Mouse (Mus musculus): Measurements from ENCODE around the gene Iqcd.

The Iqcd gene

DNA sequence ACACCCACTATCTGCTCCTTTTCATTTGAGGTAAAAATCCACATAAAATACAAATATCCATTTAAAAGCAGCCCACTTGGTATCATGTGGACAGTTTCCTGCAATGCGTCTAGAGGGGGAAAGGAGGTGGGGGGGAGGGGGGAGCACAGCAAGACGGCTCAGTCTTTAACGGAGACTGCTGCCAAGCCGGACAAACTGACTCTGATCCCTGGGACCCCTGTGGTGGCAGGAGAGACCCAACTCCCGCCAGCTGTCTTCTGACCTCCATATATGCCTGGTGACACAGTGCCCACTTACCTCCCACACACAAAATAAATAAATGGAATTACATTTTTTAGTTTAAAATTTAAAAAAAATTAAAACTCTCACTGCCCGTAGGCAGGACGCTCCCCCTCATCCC lies 14.7 kb downstream of the Iqcd start:
- in situ Hi-C loops (cut with MboI, MseI) = no loop called here

GRCm38 (mm10) chr5:120604839-120605238 lies 16.0 kb downstream of the Iqcd start:
- in situ Hi-C loops (cut with MboI, MseI) = no loop called here

DNA sequence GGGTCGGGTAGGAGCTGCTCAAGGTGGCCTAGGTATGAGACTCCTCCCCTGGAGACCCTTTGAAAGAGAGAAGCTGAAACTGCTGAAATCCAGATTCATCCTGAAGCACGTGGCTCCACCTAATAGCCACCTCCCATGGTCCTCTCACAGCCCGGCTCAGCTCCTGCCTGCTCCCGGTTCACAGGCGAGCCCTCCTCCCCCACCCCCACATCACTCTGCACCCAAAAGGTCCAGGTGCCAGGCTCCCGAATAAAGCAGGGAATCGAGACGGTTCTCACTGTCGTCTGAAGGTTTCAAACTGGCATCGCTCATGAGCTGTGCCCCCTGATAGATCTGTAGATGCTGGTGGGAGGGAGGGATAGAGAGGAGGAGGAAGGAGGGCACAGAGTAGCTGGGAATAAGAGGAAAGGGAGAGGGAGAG lies 16.4 kb downstream of the Iqcd start:
- in situ Hi-C loops (cut with MboI, MseI) = no loop called here

GRCm38 (mm10) chr5:120605688-120606087 lies 16.9 kb downstream of the Iqcd start:
- in situ Hi-C loops (cut with MboI, MseI) = no loop called here

DNA sequence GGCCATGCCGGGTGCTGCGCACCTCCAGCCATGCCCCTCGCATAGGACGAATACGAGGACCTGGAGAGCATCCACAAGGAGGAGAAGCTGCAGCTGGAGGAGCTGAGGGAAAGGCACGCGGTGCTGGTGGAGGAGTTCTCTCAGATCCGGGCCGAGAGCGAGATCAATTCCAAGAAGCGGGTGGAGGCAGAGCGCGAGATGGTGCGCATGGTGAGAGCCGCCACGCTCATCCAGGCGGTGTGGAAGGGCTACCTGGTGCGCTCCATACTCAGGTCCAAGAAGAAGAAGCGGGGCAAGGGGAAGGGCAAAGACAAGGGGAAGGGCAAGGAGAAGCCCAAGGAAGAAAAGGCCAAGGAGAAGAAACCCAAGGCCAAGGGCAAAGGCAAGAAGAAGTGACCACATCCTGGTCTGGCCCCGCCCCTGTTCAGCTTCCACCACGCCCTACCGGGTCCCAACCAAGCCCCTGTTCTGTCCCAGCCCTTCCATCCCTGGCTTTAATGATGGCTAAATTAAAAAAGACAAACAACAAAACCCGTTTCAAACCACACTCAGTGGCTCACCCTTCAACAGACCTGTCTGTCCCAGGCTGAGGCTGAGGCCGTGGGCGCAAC lies 17.9 kb downstream of the Iqcd start:
- in situ Hi-C loops (cut with MboI, MseI) = no loop called here

- in situ Hi-C loops (cut with MboI, MseI) = no loop called here
Observed at GRCm38 (mm10) chr5:120607335-120607734, 18.5 kb downstream of the Iqcd start.

DNA sequence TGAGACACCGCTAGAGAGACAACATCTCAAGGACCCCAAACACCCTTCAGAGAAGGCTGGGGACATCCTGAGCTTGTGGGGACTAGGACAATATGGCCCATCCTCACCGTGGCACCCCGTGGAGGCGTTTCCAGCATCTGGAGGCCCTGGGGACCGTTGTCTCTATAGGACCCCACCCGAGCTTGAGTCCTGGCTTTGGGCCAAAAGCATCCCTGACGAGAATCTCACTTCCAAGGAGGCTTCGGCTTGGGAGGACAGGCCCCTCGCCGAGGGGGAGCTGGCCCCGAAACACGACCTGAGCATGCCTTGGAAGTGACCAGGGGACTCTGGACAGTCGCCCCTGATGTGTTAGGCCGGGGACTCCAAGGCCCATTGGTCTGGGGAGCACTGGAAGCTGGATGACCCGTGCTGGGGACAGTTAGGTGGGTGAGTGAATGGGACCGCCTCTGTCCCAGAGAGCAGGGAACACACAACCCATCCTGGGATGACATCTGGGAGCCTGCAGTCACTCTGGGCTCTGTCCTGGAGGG lies 20.5 kb downstream of the Iqcd start:
- in situ Hi-C loops (cut with MboI, MseI) = no loop called here

DNA sequence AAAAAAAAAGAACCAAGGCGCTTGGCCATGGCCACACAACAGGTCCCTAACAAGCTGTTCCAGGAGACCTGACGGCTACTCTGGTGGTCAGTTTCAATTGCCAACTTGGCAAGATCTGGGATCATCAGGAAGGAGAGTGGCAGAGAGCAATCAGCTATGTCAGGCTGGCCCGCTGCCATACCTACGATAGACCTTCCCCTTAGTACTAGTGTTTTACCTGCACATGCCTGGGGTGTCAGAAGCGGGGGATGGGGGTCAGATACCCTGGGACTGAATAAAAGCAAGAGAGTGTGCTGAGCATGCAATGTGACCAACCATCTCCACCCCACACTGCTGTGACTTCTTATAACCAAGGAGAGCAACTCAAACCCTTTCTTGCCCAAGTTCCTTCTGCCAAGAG lies 22.1 kb downstream of the Iqcd start:
- in situ Hi-C loops (cut with MboI, MseI) = no loop called here

- in situ Hi-C loops (cut with MboI, MseI) = no loop called here
Observed at GRCm38 (mm10) chr5:120611416-120611815, 22.6 kb downstream of the Iqcd start.

- in situ Hi-C loops (cut with MboI, MseI) = no loop called here
Observed at GRCm38 (mm10) chr5:120612442-120612821, 23.6 kb downstream of the Iqcd start, which contains the start of the genes Rita1 and Ddx54. TSS of gene Rita1 (minus strand) at chr5:120612589. TSS of gene Ddx54 (plus strand) at chr5:120612739.

GRCm38 (mm10) chr5:120612822-120613604 lies 24.2 kb downstream of the Iqcd start:
- in situ Hi-C loops (cut with MboI, MseI) = no loop called here

- in situ Hi-C loops (cut with MboI, MseI) = no loop called here
Observed at GRCm38 (mm10) chr5:120615903-120616302, 27.1 kb downstream of the Iqcd start.

- in situ Hi-C loops (cut with MboI, MseI) = no loop called here
Observed at GRCm38 (mm10) chr5:120618778-120619177, 30.0 kb downstream of the Iqcd start.

- in situ Hi-C loops (cut with MboI, MseI) = no loop called here
Observed at GRCm38 (mm10) chr5:120619201-120619600, 30.4 kb downstream of the Iqcd start.

- in situ Hi-C loops (cut with MboI, MseI) = loop anchor here (5.0 kb wide), 2 partner anchors 42 to 92 kb away; partner anchors contain the start of gene Dtx1
Observed at GRCm38 (mm10) chr5:120620375-120621077, 31.7 kb downstream of the Iqcd start.

DNA sequence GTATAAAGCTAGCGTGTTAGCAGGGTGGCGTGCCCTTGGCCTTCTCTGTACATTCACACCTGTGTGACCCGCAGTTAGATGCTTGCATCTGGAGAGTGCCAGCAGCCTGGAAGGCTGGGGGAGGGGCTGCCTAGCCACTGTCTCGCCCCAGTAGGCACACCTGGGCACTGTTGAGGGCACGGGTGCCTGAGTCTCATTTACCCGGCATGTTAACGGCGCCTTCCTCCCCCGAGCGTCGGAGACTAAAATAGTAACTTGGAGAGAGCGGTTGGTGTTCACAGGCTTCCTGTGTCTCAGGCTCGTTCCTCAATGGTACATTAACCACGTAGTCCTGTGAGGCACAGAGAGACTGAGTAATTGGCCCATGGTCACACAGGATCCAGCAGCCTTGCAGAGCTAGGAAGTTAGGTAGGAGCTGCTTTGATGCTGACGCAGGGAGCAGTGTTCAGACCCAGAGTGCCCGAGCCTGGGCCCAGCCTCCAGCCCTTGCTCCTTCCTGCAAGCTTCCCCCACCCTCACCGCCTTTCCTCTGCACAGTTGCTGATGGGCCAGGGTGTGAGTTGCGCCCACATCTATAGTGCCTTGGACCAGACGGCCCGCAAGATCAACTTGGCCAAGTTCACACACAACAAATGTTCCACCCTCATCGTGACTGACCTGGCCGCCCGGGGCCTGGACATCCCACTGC lies 32.4 kb downstream of the Iqcd start:
- in situ Hi-C loops (cut with MboI, MseI) = loop anchor here (5.0 kb wide), 2 partner anchors 41 to 91 kb away; partner anchors contain the start of gene Dtx1

DNA sequence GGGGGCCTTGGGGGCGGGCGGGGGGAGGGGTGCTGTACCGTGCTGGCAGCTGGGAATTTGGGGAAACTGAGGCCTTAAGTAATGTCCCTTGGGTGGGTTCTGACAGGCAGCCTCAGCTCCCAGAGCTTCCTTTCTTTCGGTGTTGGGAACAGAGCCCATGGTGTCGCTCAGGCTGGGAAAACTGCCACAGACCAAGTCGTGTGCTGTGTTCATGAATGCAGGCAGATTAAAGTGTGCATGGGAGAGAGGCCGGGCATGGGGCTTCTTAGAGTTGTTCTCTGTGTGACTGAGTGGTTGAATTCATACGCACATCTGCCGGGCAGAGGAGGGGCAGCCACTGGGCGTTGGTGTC lies 33.0 kb downstream of the Iqcd start:
- in situ Hi-C loops (cut with MboI, MseI) = loop anchor here (5.0 kb wide), 2 partner anchors 40 to 90 kb away; partner anchors contain the start of gene Dtx1

GRCm38 (mm10) chr5:120622198-120622851 lies 33.5 kb downstream of the Iqcd start:
- in situ Hi-C loops (cut with MboI, MseI) = loop anchor here (5.0 kb wide), 2 partner anchors 40 to 90 kb away; partner anchors contain the start of gene Dtx1

DNA sequence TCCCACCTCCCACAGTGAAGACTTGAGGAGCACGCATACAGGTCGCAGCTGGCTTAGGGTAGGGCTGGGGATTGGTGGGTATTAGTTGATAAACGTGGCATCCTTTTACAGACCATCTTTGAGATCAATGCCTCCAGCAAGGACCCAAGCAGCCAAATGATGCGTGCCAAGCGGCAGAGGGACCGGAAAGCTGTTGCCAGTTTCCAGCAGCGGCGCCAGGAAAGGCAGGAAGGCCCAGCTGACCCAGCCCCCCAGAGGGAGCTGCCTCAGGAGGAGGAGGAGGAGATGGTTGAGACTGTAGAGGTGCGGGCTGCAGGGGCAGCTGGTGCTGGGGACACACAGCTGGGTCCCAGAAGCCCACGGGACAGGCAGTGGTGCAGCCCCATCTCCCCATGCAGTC lies 35.6 kb downstream of the Iqcd start:
- in situ Hi-C loops (cut with MboI, MseI) = loop anchor here (5.0 kb wide), 2 partner anchors 38 to 88 kb away; partner anchors contain the start of gene Dtx1

DNA sequence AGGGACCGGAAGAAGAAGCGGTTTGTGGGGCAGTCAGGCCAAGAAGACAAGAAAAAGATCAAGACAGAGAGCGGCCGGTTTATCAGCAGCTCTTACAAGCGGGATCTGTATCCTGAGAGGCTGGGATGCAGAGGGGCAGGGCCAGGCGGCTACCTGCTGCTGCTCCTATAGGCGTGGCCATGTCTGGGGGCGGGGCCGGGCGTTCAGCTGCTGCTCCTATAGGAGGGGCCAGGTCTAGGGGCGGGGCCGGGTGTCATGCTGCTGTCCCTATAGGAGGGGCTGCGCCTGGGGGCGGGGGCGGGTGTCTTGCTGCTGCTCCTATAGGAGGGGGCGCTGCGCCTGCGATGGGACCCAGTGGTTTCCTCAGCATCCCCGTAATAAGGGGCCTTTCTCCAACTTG lies 37.6 kb downstream of the Iqcd start:
- in situ Hi-C loops (cut with MboI, MseI) = no loop called here

Data from T-helper 1 cell (primary cell).